Mouse (Mus musculus): ENCODE results near the gene Atp5k.

- TF ChIP-seq POLR2A (IDR thresholded peaks at IDR 0.05; ENCODE audit: low read depth, low read length) = no peak
- no peak for TF ChIP-seq CTCF (IDR thresholded peaks at IDR 0.05; ENCODE audit: extremely low read depth, insufficient read depth, insufficient read length, insufficient replicate concordance)
These were observed 24.5 kb upstream of the Atp5k start for GRCm38 (mm10) chr5:108458706-108459105.

Data from spleen, adult 2 months (tissue).